Mouse (Mus musculus): Measurements from ENCODE around the gene Rfxank. TPM values are rescaled to one million over a fixed set of nuclear protein-coding genes. Genes with fewer than 3 reads are reported as not detected.
A peak's percentile ranks its signal among the peaks of the same experiment; 100 is the strongest.

Gene Rfxank
- polyA plus RNA-seq, 1 experiment from 2014 or later, result 11.8 TPM

- H3K27me3 ChIP-seq (ENCODE audit: control insufficient read depth, insufficient read depth, low read depth, low read length), result no peaks in the 10 kb centered on the region
- H3K9me3 ChIP-seq (replicated peaks; ENCODE audit: control insufficient read depth, low read length, poor library complexity, severe bottlenecking), result no peaks in the 10 kb centered on the region
- no peak for ATAC-seq
- H3K4me2 ChIP-seq (ENCODE audit: low read length), result no peak overlapping the region
- H3K4me3 ChIP-seq (ENCODE audit: low read depth, low read length), result no peak overlapping the region
- no peak overlapping the region for H3K27ac ChIP-seq (ENCODE audit: low read length)
- peaks cover 12% of the 10 kb centered on the region for H3K36me3 ChIP-seq (ENCODE audit: control insufficient read depth, insufficient read depth, low read length)
- WGBS, result 94% methylated on average over 9 of the region's 9 CpGs
- no peak overlapping the region for H3K9ac ChIP-seq (ENCODE audit: low read depth, low read length)
- H3K4me1 ChIP-seq (ENCODE audit: control insufficient read depth, insufficient read depth, low read length), result peaks cover 20% of the 10 kb centered on the region
These were observed 4.0 kb downstream of the Rfxank start for GRCm38 (mm10) chr8:70134931-70135330.

GRCm38 (mm10) chr8:70134086-70134485 is 4.9 kb downstream of the Rfxank start:
- 92% methylated on average over 5 of the region's 5 CpGs for WGBS

GRCm38 (mm10) chr8:70131166-70131883 is 7.6 kb downstream of the Rfxank start, which contains the start of gene Nr2c2ap:
TSS of gene Nr2c2ap (plus strand) at chr8:70131333.
- Histone ChIP-seq H3K4me3 (ENCODE audit: low read depth, low read length) (peak within 1 kb of the TSS; percentile 57), H3K9ac (ENCODE audit: low read depth, low read length) (peak within 1 kb of the TSS; percentile 68), H3K9me3 (replicated peaks; ENCODE audit: control insufficient read depth, low read length, poor library complexity, severe bottlenecking) (no peaks in the 10 kb centered on the region), H3K36me3 (ENCODE audit: control insufficient read depth, insufficient read depth, low read length) (peaks cover 12% of the 10 kb centered on the region), H3K27me3 (ENCODE audit: control insufficient read depth, insufficient read depth, low read depth, low read length) (no peaks in the 10 kb centered on the region), H3K4me1 (ENCODE audit: control insufficient read depth, insufficient read depth, low read length) (peaks cover 10% of the 10 kb centered on the region), H3K27ac (ENCODE audit: low read length) (peak within 1 kb of the TSS; percentile 47; the same call in 1 of the 2 replicates), H3K4me2 (ENCODE audit: low read length) (peak within 1 kb of the TSS; percentile 95)
- ATAC-seq, result peak; percentile 84
- WGBS, result 1% methylated on average over 37 of the region's 37 CpGs

More at GRCm38 (mm10) chr8:70134086-70134485, 4.9 kb downstream of the Rfxank start:
- H3K9ac ChIP-seq (ENCODE audit: low read depth, low read length), result no peak overlapping the region
- H3K4me1 ChIP-seq (ENCODE audit: control insufficient read depth, insufficient read depth, low read length), result peaks cover 20% of the 10 kb centered on the region
- no peaks in the 10 kb centered on the region for H3K27me3 ChIP-seq (ENCODE audit: control insufficient read depth, insufficient read depth, low read depth, low read length)
- no peak overlapping the region for H3K4me2 ChIP-seq (ENCODE audit: low read length)
- ATAC-seq, result no peak
- H3K36me3 ChIP-seq (ENCODE audit: control insufficient read depth, insufficient read depth, low read length), result peaks cover 12% of the 10 kb centered on the region
- no peak overlapping the region for H3K4me3 ChIP-seq (ENCODE audit: low read depth, low read length)
- H3K27ac ChIP-seq (ENCODE audit: low read length), result no peak overlapping the region
- no peaks in the 10 kb centered on the region for H3K9me3 ChIP-seq (replicated peaks; ENCODE audit: control insufficient read depth, low read length, poor library complexity, severe bottlenecking)

GRCm38 (mm10) chr8:70130066-70130465 is 8.9 kb downstream of the Rfxank start:
- Histone ChIP-seq H3K4me3 (ENCODE audit: low read depth, low read length) (no peak overlapping the region), H3K4me1 (ENCODE audit: control insufficient read depth, insufficient read depth, low read length) (peaks cover 10% of the 10 kb centered on the region), H3K36me3 (ENCODE audit: control insufficient read depth, insufficient read depth, low read length) (peaks cover 4% of the 10 kb centered on the region), H3K9ac (ENCODE audit: low read depth, low read length) (no peak overlapping the region), H3K9me3 (replicated peaks; ENCODE audit: control insufficient read depth, low read length, poor library complexity, severe bottlenecking) (no peaks in the 10 kb centered on the region), H3K27ac (ENCODE audit: low read length) (peak overlapping the region; percentile 47; the same call in 1 of the 2 replicates), H3K27me3 (ENCODE audit: control insufficient read depth, insufficient read depth, low read depth, low read length) (no peaks in the 10 kb centered on the region), H3K4me2 (ENCODE audit: low read length) (no peak overlapping the region)
- 78% methylated on average over 3 of the region's 3 CpGs for WGBS
- ATAC-seq, result no peak

- H3K9ac ChIP-seq (ENCODE audit: low read depth, low read length), result no peak overlapping the region
- H3K27me3 ChIP-seq (ENCODE audit: control insufficient read depth, insufficient read depth, low read depth, low read length), result no peaks in the 10 kb centered on the region
- H3K4me1 ChIP-seq (ENCODE audit: control insufficient read depth, insufficient read depth, low read length), result peaks cover 10% of the 10 kb centered on the region
- peaks cover 3% of the 10 kb centered on the region for H3K36me3 ChIP-seq (ENCODE audit: control insufficient read depth, insufficient read depth, low read length)
- H3K4me3 ChIP-seq (ENCODE audit: low read depth, low read length), result no peak overlapping the region
- peak overlapping the region; percentile 47; the same call in 1 of the 2 replicates for H3K27ac ChIP-seq (ENCODE audit: low read length)
- peak; percentile 70 for ATAC-seq
- no peak overlapping the region for H3K4me2 ChIP-seq (ENCODE audit: low read length)
- no peaks in the 10 kb centered on the region for H3K9me3 ChIP-seq (replicated peaks; ENCODE audit: control insufficient read depth, low read length, poor library complexity, severe bottlenecking)
- WGBS, result 59% methylated on average over 9 of the region's 9 CpGs
These were observed 9.5 kb downstream of the Rfxank start for GRCm38 (mm10) chr8:70129309-70129952.

GRCm38 (mm10) chr8:70128435-70128834 is 10.5 kb downstream of the Rfxank start:
- no peaks in the 10 kb centered on the region for H3K9me3 ChIP-seq (replicated peaks; ENCODE audit: control insufficient read depth, low read length, poor library complexity, severe bottlenecking)
- 79% methylated on average over 3 of the region's 3 CpGs for WGBS
- peaks cover 3% of the 10 kb centered on the region; the same call in 1 of the 2 replicates for H3K36me3 ChIP-seq (ENCODE audit: control insufficient read depth, insufficient read depth, low read length)
- peak overlapping the region; percentile 63; the same call in 1 of the 2 replicates for H3K27ac ChIP-seq (ENCODE audit: low read length)
- H3K27me3 ChIP-seq (ENCODE audit: control insufficient read depth, insufficient read depth, low read depth, low read length), result no peaks in the 10 kb centered on the region
- peaks cover 10% of the 10 kb centered on the region for H3K4me1 ChIP-seq (ENCODE audit: control insufficient read depth, insufficient read depth, low read length)
- H3K9ac ChIP-seq (ENCODE audit: low read depth, low read length), result peak overlapping the region; percentile 11; the same call in 1 of the 2 replicates
- no peak overlapping the region for H3K4me2 ChIP-seq (ENCODE audit: low read length)
- ATAC-seq, result no peak
- no peak overlapping the region for H3K4me3 ChIP-seq (ENCODE audit: low read depth, low read length)

- WGBS, result 69% methylated on average over 8 of the region's 8 CpGs
- Histone ChIP-seq H3K4me1 (ENCODE audit: control insufficient read depth, insufficient read depth, low read length) (no peaks in the 10 kb centered on the region), H3K9me3 (replicated peaks; ENCODE audit: control insufficient read depth, low read length, poor library complexity, severe bottlenecking) (no peaks in the 10 kb centered on the region), H3K9ac (ENCODE audit: low read depth, low read length) (no peak overlapping the region), H3K27ac (ENCODE audit: low read length) (no peak overlapping the region), H3K36me3 (ENCODE audit: control insufficient read depth, insufficient read depth, low read length) (no peaks in the 10 kb centered on the region), H3K4me2 (ENCODE audit: low read length) (no peak overlapping the region), H3K27me3 (ENCODE audit: control insufficient read depth, insufficient read depth, low read depth, low read length) (no peaks in the 10 kb centered on the region), H3K4me3 (ENCODE audit: low read depth, low read length) (no peak overlapping the region)
- no peak for ATAC-seq
These were observed 14.0 kb downstream of the Rfxank start for GRCm38 (mm10) chr8:70124992-70125391.

GRCm38 (mm10) chr8:70122863-70123262 is 16.1 kb downstream of the Rfxank start:
- Histone ChIP-seq H3K9ac (ENCODE audit: low read depth, low read length) (no peak overlapping the region), H3K4me1 (ENCODE audit: control insufficient read depth, insufficient read depth, low read length) (peaks cover 8% of the 10 kb centered on the region), H3K27me3 (ENCODE audit: control insufficient read depth, insufficient read depth, low read depth, low read length) (no peaks in the 10 kb centered on the region), H3K27ac (ENCODE audit: low read length) (no peak overlapping the region), H3K9me3 (replicated peaks; ENCODE audit: control insufficient read depth, low read length, poor library complexity, severe bottlenecking) (no peaks in the 10 kb centered on the region), H3K4me2 (ENCODE audit: low read length) (no peak overlapping the region), H3K36me3 (ENCODE audit: control insufficient read depth, insufficient read depth, low read length) (no peaks in the 10 kb centered on the region), H3K4me3 (ENCODE audit: low read depth, low read length) (no peak overlapping the region)
- WGBS, result 56% methylated on average over 2 of the region's 2 CpGs
- no peak for ATAC-seq

- ATAC-seq, result peak; percentile 74
- peak within 1 kb of the TSS; percentile 96 for H3K27ac ChIP-seq (ENCODE audit: low read length)
- WGBS, result 1% methylated on average over 19 of the region's 19 CpGs
These were observed 18.3 kb downstream of the Rfxank start, which contains the start of gene Ncan for GRCm38 (mm10) chr8:70120667-70121066. TSS of gene Ncan (minus strand) at chr8:70120873.

More at GRCm38 (mm10) chr8:70120667-70121066, 18.3 kb downstream of the Rfxank start, which contains the start of gene Ncan:
- H3K4me3 ChIP-seq (ENCODE audit: low read depth, low read length), result peak within 1 kb of the TSS; percentile 76
- H3K27me3 ChIP-seq (ENCODE audit: control insufficient read depth, insufficient read depth, low read depth, low read length), result no peaks in the 10 kb centered on the region
- no peaks in the 10 kb centered on the region for H3K9me3 ChIP-seq (replicated peaks; ENCODE audit: control insufficient read depth, low read length, poor library complexity, severe bottlenecking)
- peak within 1 kb of the TSS; percentile 87 for H3K9ac ChIP-seq (ENCODE audit: low read depth, low read length)
- H3K36me3 ChIP-seq (ENCODE audit: control insufficient read depth, insufficient read depth, low read length), result peaks cover 4% of the 10 kb centered on the region; the same call in 1 of the 2 replicates
- peaks cover 23% of the 10 kb centered on the region for H3K4me1 ChIP-seq (ENCODE audit: control insufficient read depth, insufficient read depth, low read length)
- peak within 1 kb of the TSS; percentile 71 for H3K4me2 ChIP-seq (ENCODE audit: low read length)

All from midbrain, embryonic 16.5 days (tissue).